Mouse (Mus musculus) MEL (cell line): ENCODE measurements around the gene Igfals. TPM values are rescaled to one million over a fixed set of nuclear protein-coding genes. Genes with fewer than 3 reads are reported as not detected.

Source experiments
- DNase-seq: peaks from one replicate; pipeline ENCODE4 v3.0.0; 2011; ENCODE audit warnings: low read depth, low spot score
- H3K27ac ChIP-seq: 2 replicates; pipeline ENCODE4 v1.5.1; 2012; ENCODE audit warnings: low read depth, mild to moderate bottlenecking, control low read depth, low read length, moderate library complexity; ENCODE audit not compliant: control insufficient read depth
- H3K27me3 ChIP-seq, 2 experiments: fragments of 150-350 bp in 1 of 2; sonication (generic) in 1 of 2; 2 replicates each; pipeline ENCODE4 v1.6.1; 2012; ENCODE audit warnings: low read length in 2 of 2, mild to moderate bottlenecking in 2 of 2, improper control_type of control experiment in 1 of 2, moderate library complexity in 1 of 2; ENCODE audit not compliant: insufficient read depth in 2 of 2, control insufficient read depth in 1 of 2
- H3K36me3 ChIP-seq, 2 experiments: 2 replicates each; pipeline ENCODE4 v1.6.1; 2012 to 2014; ENCODE audit warnings: low read length in 2 of 2, improper control_type of control experiment in 1 of 2, inconsistent platforms in 1 of 2, mild to moderate bottlenecking in 1 of 2; ENCODE audit not compliant: insufficient read depth in 2 of 2, control insufficient read depth in 1 of 2
- H3K4me1 ChIP-seq, 2 experiments: fragments of 150-350 bp in 1 of 2; sonication (generic) in 1 of 2; 2 replicates each; pipeline ENCODE4 v1.6.1; 2012; ENCODE audit warnings: low read length in 2 of 2, improper control_type of control experiment in 1 of 2, mild to moderate bottlenecking in 1 of 2; ENCODE audit not compliant: insufficient read depth in 2 of 2, control insufficient read depth in 1 of 2
- H3K4me3 ChIP-seq, 2 experiments: fragments of 150-350 bp in 1 of 2; sonication (generic) in 1 of 2; 2 replicates each; pipeline ENCODE4 v1.5.1; 2012; ENCODE audit warnings: low read depth in 2 of 2, low read length in 2 of 2, mild to moderate bottlenecking in 2 of 2, moderate library complexity in 2 of 2, control low read depth in 1 of 2, improper control_type of control experiment in 1 of 2; ENCODE audit not compliant: control insufficient read depth in 1 of 2, insufficient read depth in 1 of 2
- H3K79me2 ChIP-seq: 2 replicates; pipeline ENCODE4 v1.6.1; 2012; ENCODE audit warnings: mild to moderate bottlenecking, low read length, moderate library complexity; ENCODE audit not compliant: control insufficient read depth, poor library complexity, insufficient read depth
- H3K9ac ChIP-seq: 2 replicates; pipeline ENCODE4 v1.6.1; 2012; ENCODE audit warnings: low read depth, mild to moderate bottlenecking, control low read depth, low read length, moderate library complexity; ENCODE audit not compliant: control insufficient read depth, poor library complexity, severe bottlenecking
- H3K9me3 ChIP-seq: fragments of 150-350 bp; sonication (generic); replicated peaks from 2 replicates; pipeline ENCODE4 v1.6.1; 2012; ENCODE audit warnings: mild to moderate bottlenecking, low read length, improper control_type of control experiment, moderate library complexity; ENCODE audit not compliant: insufficient read depth
- BHLHE40 ChIP-seq: IDR thresholded peaks from 2 replicates; pipeline ENCODE4 v1.6.1; 2012; ENCODE audit warnings: low read depth, mild to moderate bottlenecking, inconsistent platforms, low read length, improper control_type of control experiment, borderline replicate concordance
- CHD2 ChIP-seq: IDR thresholded peaks from 2 replicates; pipeline ENCODE4 v1.6.1; 2011; ENCODE audit warnings: low read length, improper control_type of control experiment
- E2F4 ChIP-seq: IDR thresholded peaks from 2 replicates; pipeline ENCODE4 v1.6.1; 2011; ENCODE audit warnings: low read depth, low read length, improper control_type of control experiment, borderline replicate concordance
- GABPA ChIP-seq: IDR thresholded peaks from 2 replicates; pipeline ENCODE4 v1.6.1; 2012; ENCODE audit warnings: low read depth, mild to moderate bottlenecking, inconsistent platforms, low read length, improper control_type of control experiment, moderate library complexity
- HCFC1 ChIP-seq: IDR thresholded peaks from 2 replicates; pipeline ENCODE4 v1.6.1; 2012; ENCODE audit warnings: low read depth, mild to moderate bottlenecking, inconsistent platforms, low read length, improper control_type of control experiment, moderate library complexity
- KAT2A ChIP-seq: conservative IDR thresholded peaks from 2 replicates; pipeline ENCODE4 v1.6.1; 2012; ENCODE audit warnings: low read depth, low read length, improper control_type of control experiment, inconsistent platforms
- MAZ ChIP-seq: IDR thresholded peaks from 2 replicates; pipeline ENCODE4 v1.6.1; 2012; ENCODE audit warnings: low read depth, mild to moderate bottlenecking, inconsistent platforms, low read length, improper control_type of control experiment
- MXI1 ChIP-seq: IDR thresholded peaks from 2 replicates; pipeline ENCODE4 v1.6.1; 2011; ENCODE audit warnings: mild to moderate bottlenecking, low read depth, low read length, improper control_type of control experiment
- NELFE ChIP-seq: IDR thresholded peaks from 2 replicates; pipeline ENCODE4 v1.6.1; 2011; ENCODE audit warnings: low read depth, low read length, improper control_type of control experiment
- NRF1 ChIP-seq: IDR thresholded peaks from 2 replicates; pipeline ENCODE4 v1.6.1; 2014; ENCODE audit warnings: low read depth, mild to moderate bottlenecking, inconsistent platforms, low read length, improper control_type of control experiment, moderate library complexity; ENCODE audit not compliant: poor library complexity, insufficient read depth, severe bottlenecking
- POLR2A ChIP-seq, 2 experiments: IDR thresholded peaks; 2 replicates each; pipeline ENCODE4 v1.6.1; 2011 to 2012; ENCODE audit warnings: low read length in 2 of 2, mild to moderate bottlenecking in 2 of 2, control low read depth in 1 of 2, improper control_type of control experiment in 1 of 2, low read depth in 1 of 2, moderate library complexity in 1 of 2; ENCODE audit not compliant: control insufficient read depth in 1 of 2, insufficient read depth in 1 of 2, poor library complexity in 1 of 2
- POLR2AphosphoS5 ChIP-seq: IDR thresholded peaks from 2 replicates; pipeline ENCODE4 v1.6.1; 2012; ENCODE audit warnings: low read depth, borderline replicate concordance, mild to moderate bottlenecking, inconsistent platforms, low read length, moderate library complexity, mixed read lengths
- SMC3 ChIP-seq: IDR thresholded peaks from 2 replicates; pipeline ENCODE4 v1.6.1; 2011; ENCODE audit warnings: low read depth, low read length, improper control_type of control experiment
- TAL1 ChIP-seq: IDR thresholded peaks from 2 replicates; pipeline ENCODE4 v1.6.1; 2012; ENCODE audit warnings: mild to moderate bottlenecking, inconsistent platforms, low read length, moderate library complexity, mixed read lengths
- TBP ChIP-seq: IDR thresholded peaks from 2 replicates; pipeline ENCODE4 v1.8.0; 2011; ENCODE audit warnings: low read depth, low read length, improper control_type of control experiment
- USF1 ChIP-seq: IDR thresholded peaks from 2 replicates; pipeline ENCODE4 v1.6.1; 2014; ENCODE audit warnings: low read depth, mild to moderate bottlenecking, inconsistent platforms, low read length, improper control_type of control experiment, moderate library complexity
- USF2 ChIP-seq, 2 experiments: IDR thresholded peaks; 2 replicates each; pipeline ENCODE4 v1.6.1; 2011 to 2012; ENCODE audit warnings: improper control_type of control experiment in 2 of 2, low read length in 2 of 2, borderline replicate concordance in 1 of 2, inconsistent platforms in 1 of 2, low read depth in 1 of 2, mild to moderate bottlenecking in 1 of 2; ENCODE audit not compliant: insufficient read depth in 1 of 2
- polyA plus RNA-seq, 2 experiments: library from polyadenylated mRNA; stranded (reverse) in 1 of 2; unstranded in 1 of 2; fragments of >175 nt in 1 of 2; fragments of >200 nt in 1 of 2; gene quantifications; 2 replicates each; pipeline versions ENCODE4 v1.2.1 to v1.2.4; 2012; ENCODE audit warnings: low replicate concordance in 2 of 2, low read depth in 1 of 2; ENCODE audit not compliant: insufficient read length in 2 of 2, insufficient read depth in 1 of 2, missing spikeins in 1 of 2
- total RNA-seq: library from RNA; depleted of rRNA; stranded (reverse); fragments of 300-350 nt; gene quantifications from 2 replicates; pipeline ENCODE4 v1.2.3, GENCODE M21; 2012

The Igfals gene
- total and polyA plus RNA-seq, 3 experiments, result 0.04 TPM; not detected in 2

DNA sequence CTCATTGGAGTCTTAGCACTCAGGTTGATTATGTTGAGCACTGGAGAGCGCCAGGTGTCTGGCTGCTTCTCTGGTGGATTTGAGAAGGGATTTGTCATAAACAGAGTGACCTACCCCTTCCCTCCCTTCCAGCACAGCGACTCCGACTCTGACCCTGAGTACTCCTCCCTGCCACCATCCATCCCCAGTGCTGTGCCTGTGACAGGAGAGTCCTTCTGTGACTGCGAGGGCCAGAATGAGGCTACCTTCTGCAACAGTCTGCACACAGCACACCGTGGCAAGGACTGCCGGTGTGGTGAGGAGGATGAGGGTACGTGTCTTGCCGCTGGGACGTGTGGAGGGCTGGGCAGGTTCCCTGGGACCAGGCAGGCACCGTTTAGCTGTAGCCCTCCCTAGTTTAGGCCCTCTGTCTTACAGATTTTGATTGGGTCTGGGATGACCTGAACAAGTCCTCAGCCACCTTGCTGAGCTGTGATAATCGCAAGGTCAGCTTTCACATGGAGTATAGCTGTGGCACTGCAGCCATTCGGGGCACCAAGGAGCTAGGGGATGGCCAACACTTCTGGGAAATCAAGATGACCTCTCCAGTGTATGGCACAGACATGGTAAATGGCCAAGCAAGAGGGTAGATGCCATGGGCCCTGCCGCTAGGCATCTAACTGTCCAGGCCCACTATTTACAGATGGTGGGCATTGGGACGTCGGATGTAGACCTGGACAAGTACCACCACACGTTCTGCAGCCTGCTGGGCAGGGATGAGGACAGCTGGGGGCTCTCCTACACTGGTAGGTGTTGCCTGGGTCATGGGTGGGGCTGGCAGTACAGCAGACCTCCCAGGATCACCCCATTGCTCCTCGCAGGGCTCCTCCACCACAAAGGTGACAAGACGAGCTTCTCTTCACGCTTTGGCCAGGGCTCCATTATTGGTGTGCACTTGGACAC, 24.6 kb downstream of the Igfals start:
- Histone ChIP-seq H3K9ac (no peak overlapping the region), H3K36me3 (peaks cover 0 to 5% of the 10 kb centered on the region in 2 experiments; a peak in 2 of 4 replicates), H3K4me1 (peaks cover 0 to 12% of the 10 kb centered on the region in 2 experiments; a peak in 2 of 4 replicates), H3K4me3 (no peak overlapping the region), H3K9me3 (no peaks in the 10 kb centered on the region), H3K27me3 (no peaks in the 10 kb centered on the region), H3K79me2 (peaks cover 38% of the 10 kb centered on the region), H3K27ac (no peak overlapping the region)
- TF ChIP-seq POLR2A (IDR thresholded peaks at IDR 0.05; ENCODE audit: control insufficient read depth in 1 of 2, insufficient read depth in 1 of 2, low read depth in 1 of 2, low read length in 2 of 2, poor library complexity in 1 of 2), result no peak; a peak in 1 of 4 replicates
- 0 out of 2 replicates have a peak, but pooled peaks have one; percentile 21 for TF ChIP-seq POLR2AphosphoS5
- no peak for DNase-seq

DNA sequence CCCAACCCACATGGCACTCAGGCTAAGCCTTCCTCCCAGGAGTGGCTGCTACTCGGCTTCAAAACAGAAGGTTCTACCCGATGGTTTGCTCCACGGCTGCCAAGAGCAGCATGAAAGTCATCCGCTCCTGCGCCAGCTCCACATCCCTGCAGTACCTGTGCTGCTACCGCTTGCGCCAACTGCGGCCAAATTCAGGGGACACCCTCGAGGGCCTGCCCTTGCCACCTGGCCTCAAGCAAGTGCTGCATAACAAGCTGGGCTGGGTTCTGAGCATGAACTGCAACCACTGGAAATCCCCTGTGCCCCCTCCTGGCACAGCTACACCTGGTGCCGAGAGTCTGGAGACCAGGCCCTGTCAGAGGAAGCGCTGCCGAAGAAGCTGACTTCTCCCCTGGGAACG, 25.5 kb downstream of the Igfals start:
- peaks cover 0 to 11% of the 10 kb centered on the region in 2 experiments; a peak in 2 of 4 replicates for H3K4me1 ChIP-seq
- H3K4me3 ChIP-seq, result no peak overlapping the region
- TF ChIP-seq POLR2A (IDR thresholded peaks at IDR 0.05; ENCODE audit: control insufficient read depth in 1 of 2, insufficient read depth in 1 of 2, low read depth in 1 of 2, low read length in 2 of 2, poor library complexity in 1 of 2) (0 out of 4 replicates have a peak, but pooled peaks of 1 of the 2 experiments have one; percentile 5), NELFE (no peak)
- TF ChIP-seq, all 39 proteins: peak for 1
- Histone ChIP-seq H3K9me3 (no peaks in the 10 kb centered on the region), H3K36me3 (peaks cover 0 to 5% of the 10 kb centered on the region in 2 experiments; a peak in 2 of 4 replicates), H3K9ac (no peak overlapping the region), H3K27me3 (no peaks in the 10 kb centered on the region), H3K27ac (no peak overlapping the region), H3K79me2 (peaks cover 37% of the 10 kb centered on the region)
- DNase-seq, result no peak

DNA sequence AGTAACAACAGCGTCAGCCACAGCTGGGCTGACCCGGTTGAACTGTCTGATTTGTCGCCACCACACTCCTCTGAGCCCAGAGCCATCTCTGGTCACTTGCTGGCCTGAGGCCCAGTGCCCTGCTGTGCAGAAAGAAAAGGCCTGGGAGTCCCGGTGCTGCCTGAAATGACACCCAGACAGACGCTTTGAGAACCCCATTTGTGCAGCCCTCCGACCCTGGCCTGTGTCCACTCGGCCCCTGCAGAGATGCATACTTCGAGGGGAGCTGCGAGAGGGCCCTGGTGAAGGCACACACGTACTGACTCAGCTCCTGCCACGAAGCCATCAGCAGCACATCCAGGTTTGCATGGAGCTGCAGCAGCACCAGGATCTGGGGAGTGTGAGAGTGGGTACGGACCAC, 27.0 kb downstream of the Igfals start:
- peaks cover 0 to 7% of the 10 kb centered on the region in 2 experiments; a peak in 2 of 4 replicates for H3K36me3 ChIP-seq
- H3K79me2 ChIP-seq, result peaks cover 36% of the 10 kb centered on the region
- no peak overlapping the region for H3K27ac ChIP-seq
- H3K27me3 ChIP-seq, result no peaks in the 10 kb centered on the region
- no peak overlapping the region for H3K4me3 ChIP-seq
- no peak for DNase-seq
- no peak overlapping the region for H3K9ac ChIP-seq
- no peak for TF ChIP-seq TBP
- TF ChIP-seq BHLHE40, result no peak
- no peak for TF ChIP-seq NELFE
- H3K4me1 ChIP-seq, result peaks cover 0 to 17% of the 10 kb centered on the region in 2 experiments; a peak in 2 of 4 replicates
- H3K9me3 ChIP-seq, result no peaks in the 10 kb centered on the region

DNA sequence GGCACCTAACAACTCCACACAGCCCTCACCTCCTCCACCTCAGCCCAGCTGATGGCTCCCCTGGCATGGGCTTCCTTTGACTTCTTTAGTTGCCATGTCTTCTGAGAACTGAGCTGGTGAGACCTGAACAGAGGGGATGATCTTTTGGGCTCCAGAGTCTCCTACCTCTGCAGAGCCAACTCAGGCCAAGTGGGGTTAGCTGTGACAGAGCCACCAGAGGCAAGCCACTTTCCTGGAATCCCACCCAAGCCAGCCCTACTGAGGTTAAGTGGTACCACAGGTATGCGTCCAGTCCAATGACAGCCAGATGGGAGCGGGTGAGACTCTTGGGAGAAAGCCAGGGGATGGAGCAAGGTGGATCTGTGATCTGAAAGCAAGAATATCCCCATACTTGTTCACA, 27.5 kb downstream of the Igfals start:
- no peak overlapping the region for H3K4me3 ChIP-seq
- H3K79me2 ChIP-seq, result peaks cover 34% of the 10 kb centered on the region
- no peak overlapping the region for H3K27ac ChIP-seq
- no peak overlapping the region for H3K9ac ChIP-seq
- H3K9me3 ChIP-seq, result no peaks in the 10 kb centered on the region
- no peaks in the 10 kb centered on the region for H3K27me3 ChIP-seq
- no peak for DNase-seq
- H3K36me3 ChIP-seq, result peaks cover 0 to 7% of the 10 kb centered on the region in 2 experiments; a peak in 2 of 4 replicates
- peaks cover 0 to 16% of the 10 kb centered on the region in 2 experiments; a peak in 2 of 4 replicates for H3K4me1 ChIP-seq
- TF ChIP-seq HCFC1, result no peak
- TF ChIP-seq KAT2A, result no peak
- no peak for TF ChIP-seq MXI1
- no peak for TF ChIP-seq USF2 (IDR thresholded peaks at IDR 0.05; ENCODE audit: borderline replicate concordance in 1 of 2, insufficient read depth in 1 of 2, low read depth in 1 of 2, low read length in 2 of 2)
- no peak for TF ChIP-seq E2F4
- no peak for TF ChIP-seq NRF1
- no peak for TF ChIP-seq GABPA
- no peak for TF ChIP-seq MAZ
- no peak for TF ChIP-seq TAL1
- TF ChIP-seq SMC3, result no peak
- TF ChIP-seq NELFE, result no peak
- TF ChIP-seq USF1, result no peak
- TF ChIP-seq CHD2, result no peak
